ENCODE assay signal across 19 mouse cellular contexts in the genomic region with DNA sequence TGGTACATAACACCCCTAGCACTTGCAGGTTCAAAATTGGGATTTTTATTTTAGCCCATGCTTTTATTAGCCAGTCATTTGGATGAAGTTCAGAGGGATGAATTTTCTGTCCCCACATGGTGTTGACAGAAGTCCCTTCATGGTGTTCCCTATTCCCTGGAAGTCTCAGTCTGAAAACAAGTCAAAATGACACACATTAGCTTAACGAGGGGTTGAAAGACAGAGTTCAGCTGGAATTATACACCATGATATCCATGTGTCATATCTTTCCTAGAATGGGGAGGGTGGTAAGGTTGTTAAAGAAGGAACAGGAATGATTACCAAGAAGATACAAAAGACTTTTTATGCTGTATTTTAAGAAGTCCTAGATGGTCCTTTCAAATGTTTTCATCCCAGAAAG.
"Had no signal": no experiment of that assay in that cellular context is flagged by ENCODE, and none has a peak within 500 bp of the region (broad histone marks: within the 10 kb centered on the region; RNA-seq: fewer than 3 reads in every experiment).

No protein-coding gene starts in this region.

- H3K27ac ChIP-seq: limb, embryonic 15.5 days; liver, embryonic 12.5 days; liver, embryonic 14.5 days; lung, embryonic 15.5 days; midbrain, embryonic 10.5 days; midbrain, embryonic 12.5 days; neural tube, embryonic 13.5 days; neural tube, embryonic 15.5 days had no signal

- DNase-seq: midbrain, embryonic 14.5 days; retina, postnatal 1 day; right cerebral cortex, adult 18-20 months; right cerebral cortex, postnatal 25 days; right cerebral cortex, postnatal 4 days; spleen, adult 18-20 months; thymus, adult 18-20 months; thymus, postnatal 14 days; thymus, postnatal 36 days had no signal

- ATAC-seq: liver, embryonic 12.5 days; midbrain, embryonic 16.5 days had no signal

- H3K9ac ChIP-seq: limb, embryonic 15.5 days; liver, embryonic 12.5 days; liver, embryonic 14.5 days; lung, embryonic 15.5 days; midbrain, embryonic 12.5 days; neural tube, embryonic 13.5 days; neural tube, embryonic 15.5 days had no signal

- H3K4me2 ChIP-seq: limb, embryonic 15.5 days; liver, embryonic 12.5 days; lung, embryonic 15.5 days; midbrain, embryonic 12.5 days; neural tube, embryonic 13.5 days; neural tube, embryonic 15.5 days had no signal

- H3K4me1 ChIP-seq: limb, embryonic 15.5 days; liver, embryonic 12.5 days; lung, embryonic 15.5 days; midbrain, embryonic 10.5 days; midbrain, embryonic 12.5 days; neural tube, embryonic 13.5 days; neural tube, embryonic 15.5 days had no signal

- H3K36me3 ChIP-seq: limb, embryonic 15.5 days; liver, embryonic 12.5 days; lung, embryonic 15.5 days; midbrain, embryonic 10.5 days; midbrain, embryonic 12.5 days; neural tube, embryonic 13.5 days; neural tube, embryonic 15.5 days had no signal

- H3K4me3 ChIP-seq: limb, embryonic 15.5 days; liver, embryonic 12.5 days; lung, embryonic 15.5 days; midbrain, embryonic 10.5 days; midbrain, embryonic 12.5 days; myocyte; neural tube, embryonic 13.5 days; neural tube, embryonic 15.5 days had no signal

- H3K27me3 ChIP-seq: limb, embryonic 15.5 days; liver, embryonic 12.5 days; lung, embryonic 15.5 days; midbrain, embryonic 12.5 days; neural tube, embryonic 13.5 days; neural tube, embryonic 15.5 days had no signal

- H3K9me3 ChIP-seq: limb, embryonic 15.5 days; liver, embryonic 12.5 days; lung, embryonic 15.5 days; midbrain, embryonic 10.5 days; midbrain, embryonic 12.5 days; neural tube, embryonic 13.5 days; neural tube, embryonic 15.5 days had no signal
